Mouse (Mus musculus): ENCODE measurements around the gene Slamf9.

Gene Slamf9

DNA sequence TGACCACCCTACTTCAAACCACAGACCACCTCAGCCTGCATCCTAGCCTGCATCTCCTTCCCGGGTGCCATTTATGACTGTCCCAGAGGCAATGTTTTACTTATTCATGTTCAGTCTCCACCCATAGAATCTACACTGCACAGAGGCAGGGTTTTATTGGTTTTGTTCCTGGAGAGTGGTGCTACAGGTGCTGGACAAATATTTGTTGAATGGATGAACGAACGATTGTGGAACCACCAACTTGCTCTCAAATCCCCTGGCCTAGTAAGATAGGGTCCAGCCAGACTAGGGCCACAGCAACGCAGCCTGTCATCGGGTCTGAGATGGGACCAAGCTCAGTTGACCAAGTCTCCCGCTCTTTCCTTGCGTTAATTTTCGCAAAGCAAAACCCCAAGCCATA is 34.8 kb downstream of the Slamf9 start:
- ATAC-seq (ENCODE audit: insufficient number of reproducible peaks, low FRiP score, low TSS enrichment) = no peak

GRCm38 (mm10) chr1:172510421-172510972 is 35.3 kb downstream of the Slamf9 start:
- ATAC-seq (ENCODE audit: insufficient number of reproducible peaks, low FRiP score, low TSS enrichment) = no peak

GRCm38 (mm10) chr1:172512962-172513361 is 37.8 kb downstream of the Slamf9 start:
- no peak for ATAC-seq (ENCODE audit: insufficient number of reproducible peaks, low FRiP score, low TSS enrichment)

DNA sequence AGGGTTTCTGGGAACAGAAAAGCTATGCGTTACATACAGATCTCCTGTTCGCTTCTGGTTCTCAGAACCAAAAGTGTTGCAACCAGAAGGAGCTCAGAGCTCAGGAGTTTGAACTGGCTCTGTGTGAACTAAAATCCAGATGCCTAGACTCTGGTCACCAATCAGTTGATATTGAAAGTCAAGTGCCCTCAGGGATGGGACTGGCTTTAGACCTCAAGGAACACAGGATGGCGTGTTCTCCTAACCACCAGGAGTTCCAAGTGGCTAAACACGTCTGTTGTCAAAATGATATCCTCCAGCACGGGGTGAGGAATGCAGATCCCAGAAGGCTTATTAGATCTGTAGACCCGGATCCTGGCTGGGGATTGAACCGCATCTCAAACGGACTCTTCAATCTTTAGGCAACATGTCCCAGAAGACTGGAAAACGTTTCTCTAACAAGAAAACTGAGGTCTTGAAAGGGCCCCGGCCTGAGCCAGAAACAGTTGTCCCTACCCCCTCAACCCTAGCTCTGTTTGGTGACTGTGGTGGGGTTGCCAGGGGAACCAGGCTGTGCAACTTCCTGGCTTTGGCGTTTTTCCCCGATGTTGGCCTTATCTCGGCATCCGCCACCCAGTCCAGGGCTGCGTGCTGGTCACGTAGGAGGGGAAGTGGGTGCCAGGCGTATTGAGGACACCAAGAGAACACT is 38.5 kb downstream of the Slamf9 start:
- ATAC-seq (ENCODE audit: insufficient number of reproducible peaks, low FRiP score, low TSS enrichment) = no peak

GRCm38 (mm10) chr1:172514213-172514529 is 39.0 kb downstream of the Slamf9 start:
- ATAC-seq (ENCODE audit: insufficient number of reproducible peaks, low FRiP score, low TSS enrichment) = no peak

- ATAC-seq (ENCODE audit: insufficient number of reproducible peaks, low FRiP score, low TSS enrichment) = no peak
Measured at GRCm38 (mm10) chr1:172514551-172515268, 39.6 kb downstream of the Slamf9 start.

- no peak for ATAC-seq (ENCODE audit: insufficient number of reproducible peaks, low FRiP score, low TSS enrichment)
Measured at GRCm38 (mm10) chr1:172515396-172515795, 40.2 kb downstream of the Slamf9 start.

DNA sequence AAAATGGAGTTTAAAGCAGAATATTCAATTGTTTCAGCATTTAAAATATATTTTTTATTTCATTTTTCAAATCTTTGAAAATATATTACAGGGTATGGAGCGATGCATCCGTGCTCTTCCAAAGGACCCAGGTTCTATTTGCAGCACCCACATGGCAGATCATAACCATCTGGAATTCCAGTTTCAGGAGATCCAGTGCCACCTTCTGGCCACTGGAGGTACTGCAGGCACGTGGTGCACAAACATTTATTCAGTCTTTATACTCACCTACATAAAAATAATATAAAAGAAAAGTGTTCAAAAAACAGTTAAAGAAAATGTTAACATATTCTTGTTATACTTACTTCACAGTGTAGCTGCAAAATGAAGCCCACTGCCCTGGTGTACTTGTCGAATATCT is 42.9 kb downstream of the Slamf9 start:
- no peak for ATAC-seq (ENCODE audit: insufficient number of reproducible peaks, low FRiP score, low TSS enrichment)

DNA sequence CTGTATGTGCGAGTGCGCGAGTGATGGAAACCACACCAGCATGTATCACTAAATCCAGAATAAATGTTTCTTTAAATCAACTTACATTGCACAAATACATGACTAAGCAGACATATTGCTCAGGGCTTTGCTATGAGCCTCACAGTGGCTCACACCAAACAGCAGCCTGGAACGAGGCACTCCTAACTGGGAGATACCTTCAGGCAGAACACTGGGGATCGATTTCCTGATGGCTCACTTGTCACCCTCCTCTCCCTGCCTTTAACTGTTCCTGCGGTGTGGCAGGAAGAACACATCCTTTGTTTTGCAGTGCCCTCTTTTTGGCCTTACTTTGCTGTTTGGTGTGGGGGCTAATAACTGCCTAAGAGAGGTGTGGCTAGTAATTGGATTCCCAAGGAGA is 44.5 kb downstream of the Slamf9 start:
- ATAC-seq (ENCODE audit: insufficient number of reproducible peaks, low FRiP score, low TSS enrichment) = no peak

GRCm38 (mm10) chr1:172520576-172521440 is 45.6 kb downstream of the Slamf9 start, which contains the start of gene Cfap45:
Gene Cfap45 (plus strand): TSS chr1:172520801.
- no peak for ATAC-seq (ENCODE audit: insufficient number of reproducible peaks, low FRiP score, low TSS enrichment)

DNA sequence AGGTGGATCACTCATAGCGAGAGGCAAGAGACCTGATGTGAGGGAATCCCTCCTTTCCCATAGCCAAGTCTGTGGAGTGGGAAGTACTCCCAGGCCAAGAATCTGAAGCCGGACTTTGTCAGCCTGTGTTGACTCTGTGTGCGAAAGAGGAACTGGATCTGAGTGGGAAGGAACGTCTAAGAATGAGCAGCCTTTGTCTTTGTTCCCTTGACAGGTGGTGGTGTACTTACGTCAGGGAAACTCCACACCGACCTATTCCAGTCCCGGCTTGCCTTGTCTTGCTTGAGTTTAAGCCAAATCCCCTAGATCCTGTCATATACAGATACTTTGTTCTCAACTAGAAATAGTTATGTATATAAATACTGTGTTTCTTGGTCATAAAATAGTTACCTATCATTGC is 47.4 kb downstream of the Slamf9 start:
- no peak for ATAC-seq (ENCODE audit: insufficient number of reproducible peaks, low FRiP score, low TSS enrichment)

DNA sequence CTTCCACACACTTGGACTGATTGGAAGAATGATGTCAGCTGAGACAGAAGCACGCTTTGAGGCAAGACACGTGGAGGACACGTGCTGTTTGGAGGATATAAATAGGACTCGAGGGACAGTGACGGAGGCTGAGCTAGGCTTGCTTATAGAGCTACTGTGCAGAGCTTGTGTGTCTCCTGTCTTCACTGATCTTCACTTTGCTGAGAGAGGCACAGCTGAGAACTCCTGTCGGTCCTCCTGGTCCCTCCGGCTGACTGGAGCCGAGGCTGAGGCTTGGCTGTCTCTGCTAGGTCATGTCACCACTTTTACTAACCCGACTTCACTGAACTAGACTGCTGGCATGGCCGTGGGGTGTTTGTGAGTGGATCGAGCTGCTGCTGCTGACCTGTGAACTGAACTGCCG is 48.5 kb downstream of the Slamf9 start:
- ATAC-seq (ENCODE audit: insufficient number of reproducible peaks, low FRiP score, low TSS enrichment) = no peak

DNA sequence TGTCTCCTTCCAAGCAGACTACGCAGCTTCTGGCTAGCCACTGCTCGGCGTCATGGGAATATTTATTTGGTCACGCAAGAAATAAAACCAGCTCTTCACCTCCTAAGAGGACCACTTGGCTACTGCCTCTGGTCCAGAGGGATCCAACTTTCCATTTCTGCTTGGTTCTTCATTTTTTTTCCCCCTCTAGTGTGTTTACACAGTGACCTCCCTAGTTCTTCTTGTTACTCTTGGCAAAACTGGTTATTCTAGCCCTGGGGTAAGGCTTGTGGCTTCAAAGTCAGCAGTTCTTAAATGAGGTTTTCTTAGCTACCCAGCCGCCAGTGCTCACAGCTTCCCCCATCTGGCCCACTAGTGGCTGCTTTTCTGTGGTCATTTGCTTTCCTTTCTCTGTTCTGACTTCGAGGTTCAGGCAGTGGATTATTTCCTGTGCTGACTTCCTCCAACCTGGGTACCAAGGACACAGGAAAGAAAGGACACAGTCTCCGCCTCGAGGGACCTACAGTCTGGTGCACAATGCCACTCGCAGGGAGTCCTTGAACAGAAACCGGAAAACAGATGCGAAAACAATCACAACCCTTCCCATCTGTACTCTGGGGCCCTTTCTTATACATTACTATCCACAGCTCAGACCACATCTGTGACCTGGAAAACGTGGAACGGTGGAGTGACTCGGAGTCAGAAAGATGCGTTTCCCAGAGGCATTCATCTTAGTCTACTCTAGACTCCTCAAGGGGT is 50.0 kb downstream of the Slamf9 start:
- no peak for ATAC-seq (ENCODE audit: insufficient number of reproducible peaks, low FRiP score, low TSS enrichment)

DNA sequence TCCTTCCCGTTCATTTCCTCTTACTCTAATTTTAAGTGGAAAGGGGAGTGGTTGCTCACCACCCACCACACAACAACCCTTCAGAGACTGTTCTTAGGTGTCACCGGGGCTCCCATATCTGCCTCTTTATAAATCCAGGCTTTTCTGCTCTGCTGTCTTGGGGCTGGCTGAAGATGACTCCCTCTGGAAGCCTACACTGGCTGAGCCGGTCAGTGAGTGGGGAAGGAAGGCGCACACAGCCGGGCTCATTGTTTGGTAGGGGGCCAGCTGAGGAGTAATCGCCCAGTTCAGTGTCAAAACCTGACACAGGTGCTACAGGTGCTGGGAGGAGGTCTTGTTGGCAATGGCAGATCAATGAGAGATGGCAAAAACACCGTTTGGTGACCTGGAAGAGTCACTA is 50.8 kb downstream of the Slamf9 start:
- ATAC-seq (ENCODE audit: insufficient number of reproducible peaks, low FRiP score, low TSS enrichment) = no peak

- no peak for ATAC-seq (ENCODE audit: insufficient number of reproducible peaks, low FRiP score, low TSS enrichment)
Measured at GRCm38 (mm10) chr1:172526380-172527081, 51.4 kb downstream of the Slamf9 start.

- no peak for ATAC-seq (ENCODE audit: insufficient number of reproducible peaks, low FRiP score, low TSS enrichment)
Measured at GRCm38 (mm10) chr1:172527431-172527830, 52.3 kb downstream of the Slamf9 start.
